Mouse (Mus musculus): Measurements from ENCODE around the gene Primpol. TPM values are rescaled to one million over a fixed set of nuclear protein-coding genes. Genes with fewer than 3 reads are reported as not detected.

The Primpol gene
- polyA plus RNA-seq, 1 experiment, result 3.2 TPM

DNA sequence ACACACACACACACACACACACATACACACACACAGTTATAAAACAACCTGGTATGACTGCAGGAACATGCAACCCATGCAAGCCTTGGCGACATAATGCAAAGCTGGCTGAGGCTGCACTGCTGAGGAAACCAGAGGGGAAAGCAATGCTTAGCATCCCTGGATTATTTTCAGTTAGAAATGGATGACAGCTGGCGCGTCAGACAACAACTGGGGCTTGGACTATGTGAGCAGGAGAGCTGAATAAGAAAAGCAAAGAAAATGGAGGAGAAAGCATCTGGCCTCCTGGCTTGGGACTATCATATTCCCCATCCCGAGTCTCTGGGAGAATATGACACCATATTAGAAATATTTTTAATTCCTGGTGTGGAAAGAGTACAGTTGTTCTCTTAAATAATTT is 4.1 kb downstream of the Primpol start:
- Histone ChIP-seq H3K27me3 (ENCODE audit: control insufficient read depth, insufficient read depth, low read length) (no peaks in the 10 kb centered on the region), H3K4me3 (ENCODE audit: control insufficient read depth, insufficient read depth, low read length) (no peak overlapping the region), H3K27ac (ENCODE audit: control insufficient read depth, insufficient read depth, low read length) (no peak overlapping the region), H3K36me3 (ENCODE audit: control insufficient read depth, insufficient read depth, low read length) (no peaks in the 10 kb centered on the region), H3K4me1 (replicated peaks; ENCODE audit: control insufficient read depth, insufficient read depth, low read length) (peaks cover 9% of the 10 kb centered on the region)
- no peak for DNase-seq
- WGBS, result 91% methylated on average over 4 of the region's 4 CpGs
- no peak for TF ChIP-seq CTCF (IDR thresholded peaks at IDR 0.05; ENCODE audit: borderline replicate concordance, control insufficient read depth, extremely low read depth, insufficient read depth, low read length, poor library complexity)
- TF ChIP-seq POLR2A (IDR thresholded peaks at IDR 0.05; ENCODE audit: control insufficient read depth, extremely low read depth, insufficient read depth, low read length, poor library complexity), result no peak

DNA sequence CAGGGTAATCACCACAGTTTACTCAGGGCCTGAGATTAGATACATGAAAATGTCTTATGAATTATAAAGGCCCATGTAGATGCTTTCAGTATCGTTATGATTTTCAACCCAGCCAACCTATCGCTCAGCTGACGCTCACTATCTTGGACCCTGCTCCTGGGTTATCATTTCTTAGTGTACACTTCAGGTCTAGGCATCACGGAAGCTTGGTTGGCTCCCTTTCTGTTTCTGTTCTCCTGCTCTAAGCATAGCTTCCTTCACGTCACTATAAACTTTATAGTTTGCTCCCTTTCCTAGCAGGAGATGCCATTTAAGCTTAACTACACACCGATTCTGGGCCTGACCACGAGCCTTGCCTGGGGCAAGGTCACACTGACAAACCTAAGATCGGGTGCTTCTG is 5.5 kb downstream of the Primpol start:
- Histone ChIP-seq H3K4me1 (replicated peaks; ENCODE audit: control insufficient read depth, insufficient read depth, low read length) (peaks cover 8% of the 10 kb centered on the region), H3K4me3 (ENCODE audit: control insufficient read depth, insufficient read depth, low read length) (no peak overlapping the region), H3K27me3 (ENCODE audit: control insufficient read depth, insufficient read depth, low read length) (no peaks in the 10 kb centered on the region), H3K27ac (ENCODE audit: control insufficient read depth, insufficient read depth, low read length) (no peak overlapping the region), H3K36me3 (ENCODE audit: control insufficient read depth, insufficient read depth, low read length) (peaks cover 9% of the 10 kb centered on the region; the same call in 1 of the 2 replicates)
- WGBS, result 95% methylated on average over 8 of the region's 8 CpGs
- DNase-seq, result no peak
- TF ChIP-seq CTCF (IDR thresholded peaks at IDR 0.05; ENCODE audit: borderline replicate concordance, control insufficient read depth, extremely low read depth, insufficient read depth, low read length, poor library complexity) (no peak), POLR2A (IDR thresholded peaks at IDR 0.05; ENCODE audit: control insufficient read depth, extremely low read depth, insufficient read depth, low read length, poor library complexity) (no peak)

DNA sequence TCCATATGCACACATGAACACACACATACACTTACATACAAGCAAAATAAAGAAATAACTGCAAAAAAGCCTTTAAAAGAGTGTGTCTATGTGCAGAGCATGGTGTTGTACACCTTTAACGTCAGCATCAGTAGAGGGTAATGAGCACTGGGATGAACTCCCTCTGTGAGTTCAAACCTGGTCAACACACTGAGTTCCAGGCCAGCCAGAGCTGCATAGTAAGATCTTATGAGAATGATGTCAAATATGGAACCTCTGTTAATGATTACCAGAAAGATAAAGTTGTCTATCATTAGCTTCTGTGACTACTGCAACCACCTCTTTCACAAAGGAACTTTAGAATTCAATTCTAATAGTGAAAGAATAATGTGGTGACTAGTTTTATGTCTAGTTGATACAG is 10.1 kb downstream of the Primpol start:
- WGBS, result 98% methylated on average over 1 of the region's 1 CpGs
- no peak for DNase-seq
- H3K27me3 ChIP-seq (ENCODE audit: control insufficient read depth, insufficient read depth, low read length), result no peaks in the 10 kb centered on the region
- H3K4me3 ChIP-seq (ENCODE audit: control insufficient read depth, insufficient read depth, low read length), result no peak overlapping the region
- H3K4me1 ChIP-seq (replicated peaks; ENCODE audit: control insufficient read depth, insufficient read depth, low read length), result no peaks in the 10 kb centered on the region
- H3K27ac ChIP-seq (ENCODE audit: control insufficient read depth, insufficient read depth, low read length), result no peak overlapping the region
- TF ChIP-seq POLR2A (IDR thresholded peaks at IDR 0.05; ENCODE audit: control insufficient read depth, extremely low read depth, insufficient read depth, low read length, poor library complexity), result no peak
- no peak for TF ChIP-seq CTCF (IDR thresholded peaks at IDR 0.05; ENCODE audit: borderline replicate concordance, control insufficient read depth, extremely low read depth, insufficient read depth, low read length, poor library complexity)
- peaks cover 14% of the 10 kb centered on the region; the same call in 1 of the 2 replicates for H3K36me3 ChIP-seq (ENCODE audit: control insufficient read depth, insufficient read depth, low read length)

DNA sequence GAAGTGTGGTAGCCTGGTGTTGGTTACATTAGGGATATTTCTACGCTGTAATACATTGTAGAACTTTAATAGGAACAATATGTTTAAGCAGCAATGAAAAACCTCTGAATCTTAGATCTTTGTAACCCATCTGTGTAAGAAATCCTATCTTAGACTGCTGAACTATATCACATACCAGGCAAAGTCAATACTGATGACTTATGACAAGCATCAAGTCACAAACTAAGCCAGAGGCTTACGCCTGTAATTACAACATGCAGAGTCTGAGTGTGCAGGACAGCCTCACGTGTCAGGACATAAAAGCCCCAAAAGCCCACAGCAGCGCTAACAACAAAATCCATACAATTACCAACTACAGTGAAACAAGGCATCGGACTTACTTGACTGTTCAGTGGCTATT is 13.4 kb downstream of the Primpol start:
- H3K4me1 ChIP-seq (replicated peaks; ENCODE audit: control insufficient read depth, insufficient read depth, low read length), result no peaks in the 10 kb centered on the region
- no peak for DNase-seq
- no peaks in the 10 kb centered on the region for H3K27me3 ChIP-seq (ENCODE audit: control insufficient read depth, insufficient read depth, low read length)
- no peak overlapping the region for H3K4me3 ChIP-seq (ENCODE audit: control insufficient read depth, insufficient read depth, low read length)
- WGBS, result 96% methylated on average over 5 of the region's 5 CpGs
- no peak overlapping the region for H3K27ac ChIP-seq (ENCODE audit: control insufficient read depth, insufficient read depth, low read length)
- TF ChIP-seq CTCF (IDR thresholded peaks at IDR 0.05; ENCODE audit: borderline replicate concordance, control insufficient read depth, extremely low read depth, insufficient read depth, low read length, poor library complexity) (no peak), POLR2A (IDR thresholded peaks at IDR 0.05; ENCODE audit: control insufficient read depth, extremely low read depth, insufficient read depth, low read length, poor library complexity) (no peak)
- H3K36me3 ChIP-seq (ENCODE audit: control insufficient read depth, insufficient read depth, low read length), result peaks cover 14% of the 10 kb centered on the region; the same call in 1 of the 2 replicates

DNA sequence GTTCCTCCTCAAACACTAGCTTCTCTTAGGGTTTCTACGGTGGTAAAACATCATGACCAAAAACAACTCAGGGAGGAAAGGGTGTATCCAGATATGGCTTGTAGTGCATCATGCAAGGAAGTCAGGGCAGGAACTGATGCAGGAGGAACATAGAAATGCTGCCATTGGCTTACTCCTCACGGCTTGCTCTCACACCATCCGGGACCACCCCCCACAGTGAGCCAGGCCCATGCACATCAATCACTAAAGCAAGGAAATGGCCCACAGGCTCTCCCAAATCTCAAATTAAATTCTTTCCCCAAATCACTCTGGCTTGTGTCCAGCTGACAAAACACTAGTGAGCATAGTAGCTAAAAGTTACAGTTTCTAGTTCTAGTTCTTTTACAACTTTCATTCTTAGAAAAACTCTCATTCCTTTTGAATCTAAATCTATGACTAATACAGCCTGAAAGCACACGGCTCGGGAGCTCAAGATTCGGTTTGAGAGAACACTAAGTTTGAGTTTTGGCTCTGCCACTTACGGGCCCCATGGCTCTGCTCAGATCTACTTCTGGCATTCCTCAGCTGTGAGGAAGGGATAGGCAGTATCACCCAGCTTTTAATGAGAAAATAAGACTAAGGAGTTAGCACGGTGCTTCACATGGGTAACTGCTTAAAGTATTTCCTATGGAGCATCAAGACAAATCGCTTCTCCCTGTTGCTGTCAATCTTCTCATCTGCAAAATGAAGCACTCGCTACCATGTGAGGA is 15.9 kb downstream of the Primpol start:
- no peaks in the 10 kb centered on the region for H3K4me1 ChIP-seq (replicated peaks; ENCODE audit: control insufficient read depth, insufficient read depth, low read length)
- no peak for TF ChIP-seq CTCF (IDR thresholded peaks at IDR 0.05; ENCODE audit: borderline replicate concordance, control insufficient read depth, extremely low read depth, insufficient read depth, low read length, poor library complexity)
- TF ChIP-seq POLR2A (IDR thresholded peaks at IDR 0.05; ENCODE audit: control insufficient read depth, extremely low read depth, insufficient read depth, low read length, poor library complexity), result no peak
- H3K27ac ChIP-seq (ENCODE audit: control insufficient read depth, insufficient read depth, low read length), result no peak overlapping the region
- no peak overlapping the region for H3K4me3 ChIP-seq (ENCODE audit: control insufficient read depth, insufficient read depth, low read length)
- peaks cover 4% of the 10 kb centered on the region; the same call in 1 of the 2 replicates for H3K36me3 ChIP-seq (ENCODE audit: control insufficient read depth, insufficient read depth, low read length)
- DNase-seq, result no peak
- 87% methylated on average over 10 of the region's 10 CpGs for WGBS
- no peaks in the 10 kb centered on the region for H3K27me3 ChIP-seq (ENCODE audit: control insufficient read depth, insufficient read depth, low read length)

DNA sequence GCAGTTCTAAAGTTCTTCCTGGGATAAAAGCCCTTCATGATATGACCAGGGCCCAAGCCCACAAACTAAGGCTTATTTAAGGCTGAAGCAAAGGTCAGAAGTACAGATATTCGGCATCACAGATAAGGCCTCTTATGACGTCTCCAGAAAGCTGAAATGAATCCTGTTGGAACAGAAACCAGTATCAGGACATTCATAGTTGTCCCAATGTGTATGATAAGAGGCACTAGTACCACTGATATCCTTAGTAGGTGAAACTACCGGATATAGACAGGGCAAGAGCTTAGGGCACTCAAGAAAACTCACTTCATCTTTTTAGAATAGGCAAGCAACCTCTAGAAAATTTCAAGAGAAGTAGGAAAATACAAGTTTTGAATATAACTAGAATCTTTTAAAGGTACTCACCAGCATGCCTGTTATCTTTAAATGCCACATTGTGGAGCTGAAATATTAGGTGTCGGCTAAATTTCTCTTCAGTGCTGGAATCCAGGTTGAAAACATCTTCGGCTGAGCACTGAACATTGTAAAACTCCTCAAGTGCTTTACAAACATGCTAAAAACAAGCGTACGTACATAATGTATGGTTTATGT is 17.6 kb downstream of the Primpol start:
- Histone ChIP-seq H3K4me3 (ENCODE audit: control insufficient read depth, insufficient read depth, low read length) (no peak overlapping the region), H3K27me3 (ENCODE audit: control insufficient read depth, insufficient read depth, low read length) (no peaks in the 10 kb centered on the region), H3K27ac (ENCODE audit: control insufficient read depth, insufficient read depth, low read length) (no peak overlapping the region), H3K36me3 (ENCODE audit: control insufficient read depth, insufficient read depth, low read length) (no peaks in the 10 kb centered on the region; the same call in 1 of the 2 replicates), H3K4me1 (replicated peaks; ENCODE audit: control insufficient read depth, insufficient read depth, low read length) (0 out of 2 replicates have a peak, but pooled peaks cover 2% of the 10 kb centered on the region)
- 97% methylated on average over 7 of the region's 7 CpGs for WGBS
- TF ChIP-seq CTCF (IDR thresholded peaks at IDR 0.05; ENCODE audit: borderline replicate concordance, control insufficient read depth, extremely low read depth, insufficient read depth, low read length, poor library complexity) (no peak), POLR2A (IDR thresholded peaks at IDR 0.05; ENCODE audit: control insufficient read depth, extremely low read depth, insufficient read depth, low read length, poor library complexity) (no peak)
- no peak for DNase-seq
